Comparison of ENCODE assay signal across 7 mouse cellular contexts in genomic region chr1:34842887-34843618, GRCm38 (mm10). TPM values are rescaled to one million over a fixed set of nuclear protein-coding genes. Genes with fewer than 3 reads are reported as not detected.
DNase-seq lines count a peak whose midpoint lies in the region; ATAC-seq lines count a peak whose summit lies in the region.

TSS of gene Fam168b (minus strand) at chr1:34843065.

- WGBS in intestine, embryonic 15.5 days: under 1% methylated on average over 45 of the region's 59 CpGs
- WGBS in midbrain, embryonic 10.5 days: 4% methylated on average over 59 of the region's 59 CpGs

- ATAC-seq in intestine, embryonic 15.5 days: peak; percentile 93

- H3K4me1 ChIP-seq in intestine, embryonic 15.5 days (replicated peaks): peaks cover 14% of the 10 kb centered on the region
- peaks cover 38% of the 10 kb centered on the region for H3K4me1 ChIP-seq in midbrain, embryonic 10.5 days

- H3K4me3 ChIP-seq in intestine, embryonic 15.5 days (replicated peaks): peak within 1 kb of the TSS; percentile 80
- peak within 1 kb of the TSS; percentile 79 for H3K4me3 ChIP-seq in midbrain, embryonic 10.5 days

- peak; percentile 87 to 92 for DNase-seq in adrenal gland, adult 18-20 months (ENCODE audit: low spot score in 2 of 2)
- DNase-seq in embryo, embryonic 11 days: peak; percentile 97
- peak; percentile 78 to 85 for DNase-seq in gastrocnemius, postnatal 36 days
- peak; percentile 91 to 92 for DNase-seq in left cerebral cortex, postnatal 25 days (ENCODE audit: low spot score in 2 of 2)
- DNase-seq in midbrain, embryonic 10.5 days (ENCODE audit: low spot score): peak; percentile 89
- peak; percentile 89 for DNase-seq in right cerebral cortex, postnatal 4 days

- intact Hi-C loops in gastrocnemius, postnatal 36 days (cut with DNase I): no loop called here
- intact Hi-C loops in left cerebral cortex, postnatal 25 days (cut with DNase I): loop anchor here (2.0 kb wide), 1 partner anchor 40 kb away; no protein-coding TSS in a partner anchor

- H3K9ac ChIP-seq in intestine, embryonic 15.5 days: peak within 1 kb of the TSS; percentile 95

- peak within 1 kb of the TSS; percentile 73 for H3K4me2 ChIP-seq in intestine, embryonic 15.5 days (replicated peaks)

- no peaks in the 10 kb centered on the region for H3K36me3 ChIP-seq in intestine, embryonic 15.5 days
- peaks cover 8% of the 10 kb centered on the region for H3K36me3 ChIP-seq in midbrain, embryonic 10.5 days

- H3K27me3 ChIP-seq in intestine, embryonic 15.5 days (replicated peaks): no peaks in the 10 kb centered on the region
- H3K27me3 ChIP-seq in midbrain, embryonic 10.5 days (ENCODE audit: low read depth, poor library complexity, severe bottlenecking): no peaks in the 10 kb centered on the region

- no peaks in the 10 kb centered on the region for H3K9me3 ChIP-seq in intestine, embryonic 15.5 days
- no peaks in the 10 kb centered on the region for H3K9me3 ChIP-seq in midbrain, embryonic 10.5 days (replicated peaks)

- peak within 1 kb of the TSS; percentile 96 for H3K27ac ChIP-seq in intestine, embryonic 15.5 days
- H3K27ac ChIP-seq in midbrain, embryonic 10.5 days (replicated peaks): peak within 1 kb of the TSS; percentile 97

RNA-seq across cellular contexts. Expression of gene Fam168b, which starts in this region (rescaled TPM):
- total RNA-seq in adrenal gland, adult 18-20 months (2021): 100 to 1,000 TPM; 122 to 152 TPM
- 10 to 100 TPM; 20.5 to 30.7 TPM for total RNA-seq in gastrocnemius, postnatal 36 days (2021)
- polyA plus RNA-seq in intestine, embryonic 15.5 days (2015; fragmentation: Nextera tagmentation; extraction: Ambion mirVana): 57.0 and 60.6 TPM in 2 replicates
- 100 to 1,000 TPM; 244 to 252 TPM for total RNA-seq in left cerebral cortex, postnatal 25 days (2021)
- 115 and 138 TPM in 2 replicates for polyA plus RNA-seq in midbrain, embryonic 10.5 days (2016; fragmentation: Nextera tagmentation; extraction: Ambion mirVana)

Comparison
In these comparisons a context has a peak if more than half of its experiments do, and no peak if none do; other contexts are left out.
1. Peak in every context shown above with its lines: DNase-seq, ATAC-seq, H3K4me3 ChIP-seq and H3K27ac ChIP-seq.